Mouse (Mus musculus) heart, postnatal 25 days (tissue): ENCODE results near the gene Zfyve27. TPM values are rescaled to one million over a fixed set of nuclear protein-coding genes. Genes with fewer than 3 reads are reported as not detected.

ENCODE experiments used
- DNase-seq: peaks from one replicate; pipeline ENCODE4 v3.0.0; 2022; ENCODE audit warnings: low spot score
- intact Hi-C: fragments of 180-260 bp; cut with DNase I; formaldehyde crosslinking; loops from one replicate; pipeline ENCODE4 v1.15.1; 2025
- total RNA-seq, 2 experiments: library from RNA; stranded (reverse); gene quantifications; 2 replicates each; pipeline ENCODE4 v1.2.3; 2021

Gene Zfyve27
- total RNA-seq, 2 experiments from 2014 or later, result 18.3 to 23.0 TPM

DNA sequence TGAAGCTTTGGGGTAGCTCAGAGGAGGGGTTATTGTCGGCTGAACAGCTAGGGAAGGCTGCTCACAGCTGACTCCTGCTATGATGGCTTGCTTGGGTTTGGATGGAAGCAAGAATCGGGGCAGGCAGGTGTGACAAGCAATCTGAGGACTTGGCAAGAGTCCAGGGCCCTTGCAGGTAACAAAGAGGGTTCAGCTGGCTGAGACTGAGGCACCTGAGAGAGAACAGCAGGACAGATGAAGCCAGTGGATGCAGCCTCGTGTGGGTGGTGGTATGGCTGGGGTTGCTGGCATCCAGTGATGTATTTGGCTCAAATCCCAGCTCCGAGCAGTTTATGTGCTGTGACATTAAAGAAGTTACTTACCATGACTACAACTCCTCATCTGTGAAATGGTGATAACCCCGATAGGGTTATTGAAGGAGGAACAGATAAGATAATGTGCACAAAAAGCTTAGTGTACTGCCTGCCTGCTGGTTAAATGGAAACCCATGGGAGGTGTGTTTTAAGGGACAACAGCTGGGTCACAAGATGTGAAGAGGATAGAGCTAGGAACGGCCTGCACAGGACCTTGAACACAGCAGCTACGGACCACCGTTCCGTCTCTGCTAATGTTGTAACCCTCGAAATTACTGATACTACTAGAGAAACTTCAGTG, 5.7 kb downstream of the Zfyve27 start:
- DNase-seq, result no peak
- intact Hi-C loops, result no loop called here

DNA sequence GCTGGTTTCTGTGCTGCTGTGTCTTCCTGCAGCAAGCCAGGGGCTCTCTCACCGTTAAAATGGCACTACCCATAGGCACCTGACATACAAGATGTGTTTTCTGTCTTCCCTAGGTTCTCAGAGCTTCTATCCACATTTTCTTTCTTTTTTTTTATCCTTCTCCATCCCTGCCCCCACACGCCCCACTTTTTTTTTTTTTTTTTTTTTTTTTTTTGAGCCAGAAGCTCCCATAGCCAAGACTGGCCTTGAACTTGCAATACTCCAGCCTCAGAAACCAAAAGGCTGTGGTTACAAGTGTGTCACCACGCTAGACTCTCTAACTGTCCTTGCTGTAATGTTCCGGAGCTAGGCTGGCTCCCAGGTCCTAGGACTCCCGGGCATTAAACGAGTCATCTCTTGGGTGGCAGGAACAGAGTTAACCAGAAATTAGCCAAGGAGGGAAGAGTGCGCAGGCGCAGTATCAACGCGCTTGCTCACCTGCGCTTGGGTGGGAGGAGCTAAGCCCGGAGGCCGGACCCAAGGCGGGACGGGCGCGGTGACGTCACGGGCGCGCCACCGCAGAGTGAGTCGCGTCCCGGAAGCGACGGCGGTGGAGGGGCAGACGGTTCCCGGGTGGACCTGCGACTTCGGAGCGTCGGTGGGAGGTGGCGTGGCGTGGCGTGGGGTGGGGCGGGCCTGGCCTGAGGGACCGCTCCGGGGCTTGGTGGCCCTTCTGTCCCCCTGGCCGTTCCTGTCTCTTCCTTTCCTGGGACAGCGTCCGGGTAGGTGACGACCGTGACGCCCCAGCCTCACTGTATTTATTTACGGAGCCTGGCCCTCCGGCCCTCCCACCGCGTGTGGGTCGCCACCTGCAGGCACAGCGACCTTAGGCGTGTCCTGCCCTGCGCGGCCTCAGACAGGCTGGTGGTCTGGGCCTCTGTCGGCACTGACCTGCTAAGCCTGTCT, 6.5 kb downstream of the Zfyve27 start:
- intact Hi-C loops, result no loop called here
- DNase-seq, result peak; percentile 81

DNA sequence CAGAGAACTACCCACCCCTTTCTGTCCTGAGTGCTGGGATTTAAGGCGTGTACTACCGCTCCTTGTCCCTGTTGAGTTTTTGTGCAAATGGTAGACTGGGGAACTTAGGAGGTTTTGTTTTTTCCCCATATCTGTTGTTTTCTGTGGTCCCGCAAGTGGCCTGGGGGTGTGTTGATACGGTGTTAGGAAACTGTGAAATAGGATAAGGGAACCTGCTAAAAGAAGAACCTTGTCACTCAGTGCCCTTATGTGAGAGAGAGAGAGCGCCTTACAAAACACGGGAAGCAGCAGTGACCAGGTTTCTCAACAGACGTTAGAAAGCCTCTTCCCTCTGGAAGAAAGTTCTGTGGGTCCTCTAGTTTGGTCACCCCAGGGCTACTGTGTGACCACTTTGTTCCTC, 13.1 kb downstream of the Zfyve27 start:
- intact Hi-C loops, result no loop called here
- no peak for DNase-seq

DNA sequence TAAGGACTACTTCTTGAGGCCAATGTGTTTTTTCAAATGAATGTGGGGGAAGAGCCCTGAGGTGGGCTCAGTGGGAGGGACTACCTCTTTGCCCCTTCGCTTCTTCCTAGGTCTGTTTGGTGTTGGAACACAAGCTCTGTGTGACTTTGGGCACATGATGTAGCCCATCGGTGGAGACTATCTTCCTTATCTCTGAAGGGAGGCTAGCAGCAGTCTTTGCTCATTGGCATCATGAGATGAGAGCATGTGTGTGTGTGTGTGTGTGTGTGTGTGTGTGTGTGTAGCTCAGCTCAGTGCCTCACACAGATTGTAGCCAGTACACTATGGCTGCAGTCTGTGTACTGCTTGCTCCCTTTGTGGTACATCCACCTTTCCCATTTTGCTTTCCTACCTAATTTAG, 13.7 kb downstream of the Zfyve27 start:
- intact Hi-C loops, result no loop called here
- no peak for DNase-seq

DNA sequence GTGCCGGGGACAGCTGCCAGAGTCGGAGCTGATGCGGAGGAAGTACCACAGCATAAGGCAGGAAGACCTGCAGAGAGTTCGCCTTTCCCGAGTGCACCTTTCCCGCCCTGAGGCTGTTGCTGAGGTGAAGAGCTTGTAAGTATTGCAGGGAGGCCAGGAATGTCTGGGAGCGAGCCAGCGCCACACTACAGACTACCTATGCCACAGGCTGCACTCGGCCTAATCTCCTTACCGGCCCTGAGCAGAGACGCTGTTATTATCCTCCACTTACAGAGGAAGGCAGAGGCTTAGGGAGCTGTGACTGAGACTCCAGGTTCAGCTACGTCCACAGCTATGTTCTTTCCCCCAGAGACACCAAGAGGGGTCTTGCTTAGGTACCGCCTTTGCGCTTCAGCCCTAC, 15.6 kb downstream of the Zfyve27 start:
- DNase-seq, result no peak
- intact Hi-C loops, result no loop called here

DNA sequence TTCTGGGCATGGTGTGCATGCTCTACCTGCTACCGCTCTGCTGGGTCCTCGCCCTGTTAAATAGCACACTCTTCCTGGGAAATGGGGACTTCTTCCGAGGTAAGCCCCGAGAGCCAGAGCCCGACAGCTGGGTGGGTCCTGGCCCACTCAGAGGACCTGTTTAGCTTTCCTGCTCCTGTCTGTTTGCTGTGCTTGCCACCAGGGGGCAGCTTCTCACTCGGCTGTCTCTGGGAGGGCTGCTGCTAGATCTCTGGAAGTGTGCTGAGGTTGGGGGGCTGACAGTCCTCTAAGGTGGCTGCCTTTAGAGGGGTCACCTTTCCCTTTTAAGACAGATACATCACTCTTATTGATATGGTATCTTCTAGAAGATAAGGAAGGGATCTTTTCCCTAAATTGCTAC, 18.9 kb downstream of the Zfyve27 start:
- intact Hi-C loops, result no loop called here
- DNase-seq, result no peak

DNA sequence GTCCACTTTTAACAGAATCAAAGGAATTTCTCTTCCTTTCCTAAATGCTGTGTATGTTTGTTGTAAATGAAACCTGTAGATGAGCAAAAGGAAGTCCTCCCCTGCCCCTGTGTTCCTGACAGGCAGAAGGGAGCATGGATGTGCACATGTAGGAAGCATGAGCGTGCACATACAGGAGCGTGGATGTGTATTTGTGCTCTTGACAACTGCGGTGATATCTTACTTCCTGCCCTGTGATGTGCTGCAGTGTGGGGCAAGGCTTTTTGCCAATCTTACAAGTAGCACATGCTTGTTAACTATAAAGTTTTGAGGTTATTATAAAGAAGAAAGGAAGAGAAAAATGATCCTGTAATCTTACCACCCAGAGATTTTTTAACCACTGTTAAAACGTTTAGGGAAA, 26.0 kb downstream of the Zfyve27 start:
- DNase-seq, result no peak
- intact Hi-C loops, result loop anchor here (1.0 kb wide), 1 partner anchor 83 kb away; no protein-coding TSS in a partner anchor

DNA sequence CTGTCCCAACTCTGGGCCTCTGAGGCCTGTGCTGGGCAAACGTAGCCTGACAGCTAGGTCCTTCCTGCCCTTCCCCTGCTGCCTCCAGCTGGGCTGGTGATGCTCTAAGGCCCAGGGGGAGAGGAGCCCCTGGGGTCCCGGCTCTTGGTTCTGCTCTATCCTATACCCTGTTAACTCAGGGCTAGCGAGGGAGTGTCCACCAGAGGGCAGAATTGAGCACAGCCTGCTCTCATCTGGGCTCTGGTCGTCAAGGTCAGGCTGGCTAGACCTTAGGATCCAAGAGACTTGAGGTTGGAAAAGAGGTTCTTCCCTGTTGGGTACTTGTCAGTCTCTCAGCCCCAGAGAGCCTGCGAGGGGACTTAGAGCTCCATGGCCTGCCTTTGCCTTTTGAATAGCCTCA, 26.7 kb downstream of the Zfyve27 start:
- DNase-seq, result no peak
- intact Hi-C loops, result loop anchor here (1.0 kb wide), 1 partner anchor 82 kb away; no protein-coding TSS in a partner anchor

DNA sequence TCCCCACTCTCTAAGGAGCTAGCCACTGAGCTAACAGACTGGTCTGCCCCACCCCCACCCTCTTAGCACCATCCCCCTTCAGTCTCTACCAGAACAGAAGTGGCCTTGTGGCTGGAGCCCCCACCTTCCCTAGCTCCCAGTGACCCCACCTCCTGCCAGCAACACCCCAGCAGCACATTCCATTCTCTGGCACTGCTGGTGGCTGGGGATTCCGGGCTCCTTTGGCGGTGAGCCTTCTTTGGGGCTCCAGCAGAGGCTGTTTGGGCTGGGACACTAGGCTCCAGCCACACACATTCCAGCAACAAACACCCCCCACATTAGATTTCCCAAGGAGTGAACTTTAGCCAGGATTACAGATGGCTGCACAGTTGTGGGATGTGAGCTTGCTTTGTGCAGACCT, 29.6 kb downstream of the Zfyve27 start:
- intact Hi-C loops, result no loop called here
- DNase-seq, result no peak

DNA sequence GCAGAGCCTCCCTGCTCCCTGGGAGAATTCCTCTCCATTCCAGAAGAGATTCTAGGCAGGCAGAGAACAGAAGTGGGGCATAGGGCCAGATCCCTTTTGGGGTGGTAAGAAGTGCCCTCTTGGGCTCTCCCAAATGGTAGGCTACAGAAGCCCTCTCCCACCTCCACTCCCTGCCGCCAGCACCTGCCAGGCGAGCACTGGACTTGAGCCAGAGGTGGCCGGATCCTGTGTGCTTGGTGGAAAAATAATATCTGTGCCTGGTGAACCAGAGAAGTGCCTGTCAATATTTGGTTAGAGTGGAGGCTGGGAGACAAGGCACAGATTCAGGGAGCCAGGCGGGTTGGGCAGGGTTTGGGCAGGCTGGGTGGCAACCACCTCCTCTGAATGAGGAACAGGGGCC, 32.6 kb downstream of the Zfyve27 start:
- intact Hi-C loops, result no loop called here
- DNase-seq, result no peak

DNA sequence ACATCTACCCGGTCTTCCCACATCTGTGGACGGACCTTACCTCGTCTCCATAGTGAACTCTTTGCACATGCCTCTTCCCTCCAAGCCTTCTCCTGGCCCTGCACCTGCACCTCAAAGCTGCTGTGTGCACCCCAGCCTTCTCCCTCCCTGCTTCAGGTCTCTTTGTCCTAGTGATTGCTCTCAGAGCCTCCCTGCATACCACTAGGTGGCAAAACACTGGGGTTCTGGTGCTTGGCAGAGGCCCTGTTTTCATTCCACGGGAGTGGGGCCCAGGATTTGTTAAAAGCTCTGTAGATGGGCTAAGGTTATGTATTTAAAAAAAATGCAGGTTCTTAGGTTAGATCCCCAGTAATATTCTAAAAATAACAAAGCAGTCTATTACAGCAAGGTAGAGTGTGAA, 33.3 kb downstream of the Zfyve27 start:
- DNase-seq, result no peak
- intact Hi-C loops, result no loop called here

DNA sequence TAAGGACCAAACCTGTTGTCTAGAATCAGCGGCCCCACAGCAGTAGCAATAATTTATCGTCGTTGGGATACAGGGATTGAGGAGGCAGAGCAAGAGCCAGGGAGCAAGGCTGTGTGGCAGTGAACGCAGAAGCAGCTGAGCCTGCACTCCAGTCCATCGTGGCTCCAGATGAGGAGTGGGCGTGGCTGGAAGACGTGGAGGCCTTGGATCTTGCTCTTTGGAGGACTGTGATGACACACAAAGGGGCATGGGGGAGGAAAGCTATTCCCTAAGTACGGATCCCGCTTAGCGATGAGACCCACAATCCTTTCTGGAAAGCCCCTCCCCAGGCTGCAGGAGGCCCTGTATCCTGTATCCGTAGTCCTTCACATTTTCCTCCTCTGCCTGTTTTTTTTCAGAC, 34.3 kb downstream of the Zfyve27 start:
- intact Hi-C loops, result no loop called here
- DNase-seq, result no peak

DNA sequence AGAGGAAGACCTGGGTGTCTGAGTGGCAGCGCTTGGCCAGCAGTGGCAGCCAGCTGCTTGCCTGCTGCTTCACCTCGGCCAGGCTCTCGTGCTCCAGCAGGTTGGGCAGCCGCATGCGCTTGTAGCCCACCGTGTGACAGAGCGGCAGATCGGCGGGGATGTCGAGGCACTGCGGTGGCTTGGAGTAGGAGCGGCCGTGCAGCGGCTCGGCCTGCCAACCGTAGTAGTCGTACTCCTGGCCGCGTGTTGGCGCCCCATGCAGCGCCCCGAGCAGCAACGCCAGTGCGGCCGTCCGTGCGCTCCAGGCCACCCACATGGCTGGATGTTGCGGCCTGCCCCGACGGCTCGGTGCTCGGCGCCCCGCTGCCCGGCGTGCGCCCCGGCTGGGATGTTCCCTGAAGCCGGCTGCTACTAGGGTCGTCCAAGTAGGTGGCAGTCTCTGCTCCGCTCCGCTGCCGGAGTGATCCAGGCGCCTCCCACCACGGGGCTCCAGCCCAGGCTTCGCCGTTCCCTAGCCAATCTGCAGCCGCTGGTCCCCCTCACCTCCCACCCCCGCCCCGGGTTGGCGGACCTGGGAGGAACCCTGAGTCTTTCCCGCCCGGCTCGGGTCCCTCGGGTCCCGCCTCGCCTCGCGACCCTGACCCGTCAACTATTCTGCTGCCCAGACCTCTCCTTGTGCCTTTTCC, 38.1 kb downstream of the Zfyve27 start, which contains the start of gene Sfrp5:
TSS of gene Sfrp5 (minus strand) at position 557 of the 686 bp plus-strand sequence.
- DNase-seq, result no peak
- intact Hi-C loops, result no loop called here

DNA sequence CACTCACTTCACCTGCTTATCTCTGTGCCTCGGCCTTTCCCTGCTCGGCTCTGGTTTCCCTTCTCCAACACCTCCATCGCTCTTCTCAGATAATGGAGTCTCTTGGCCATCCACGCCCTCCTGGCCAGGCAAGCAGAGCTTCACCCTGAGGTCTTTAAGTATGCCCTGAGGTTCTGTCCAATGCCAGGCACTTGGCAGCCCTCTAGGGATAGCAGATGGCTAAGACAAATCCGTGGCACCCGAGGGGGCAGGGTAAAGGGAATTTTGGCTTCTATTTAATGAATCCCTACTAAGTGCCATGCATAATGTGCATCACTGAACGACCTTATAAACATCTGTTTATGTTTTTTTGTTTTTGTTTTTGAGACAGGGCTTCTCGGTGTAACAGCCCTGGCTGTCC, 38.7 kb downstream of the Zfyve27 start:
- intact Hi-C loops, result no loop called here

DNA sequence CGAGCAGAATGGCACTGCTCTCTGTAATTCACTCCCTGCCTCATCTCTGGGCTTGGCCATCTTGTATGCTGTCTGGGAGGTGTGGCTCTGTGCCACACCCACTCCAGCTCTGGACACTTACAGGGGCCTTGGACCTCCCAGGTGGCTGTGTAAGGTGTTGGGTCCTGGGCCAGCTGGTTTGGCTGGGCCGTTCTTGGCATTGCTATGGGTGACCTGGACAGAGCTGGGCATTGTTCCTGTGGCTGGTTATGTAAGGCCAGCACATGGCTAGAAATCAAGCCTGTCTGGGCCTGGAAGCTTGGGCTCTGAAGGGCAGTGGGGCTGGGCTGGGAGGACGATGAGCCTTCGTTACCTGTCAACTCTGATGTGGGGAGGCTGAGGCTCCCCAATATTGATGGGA, 40.6 kb downstream of the Zfyve27 start:
- DNase-seq, result no peak
- intact Hi-C loops, result no loop called here

More for the DNA sequence above, 38.7 kb downstream of the Zfyve27 start:
- no peak for DNase-seq

DNA sequence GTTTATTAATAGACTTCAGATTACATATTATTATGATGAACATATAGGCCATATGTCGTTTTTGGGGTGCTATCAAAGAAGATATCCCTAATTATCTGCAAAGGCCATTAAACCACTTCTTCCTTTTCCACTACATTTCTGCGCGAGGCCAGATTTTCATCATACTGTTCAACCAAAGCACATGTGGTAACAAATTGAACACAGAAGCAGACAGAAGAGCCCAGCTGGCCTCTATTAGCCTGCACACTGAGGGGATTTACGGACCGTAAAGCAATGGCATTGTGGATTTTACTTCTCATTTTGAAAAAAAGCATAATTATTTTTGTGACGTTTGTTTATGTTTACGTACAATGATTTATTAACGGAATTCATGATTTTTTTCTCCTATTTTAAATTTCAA, 41.5 kb downstream of the Zfyve27 start:
- intact Hi-C loops, result no loop called here
- DNase-seq, result no peak

DNA sequence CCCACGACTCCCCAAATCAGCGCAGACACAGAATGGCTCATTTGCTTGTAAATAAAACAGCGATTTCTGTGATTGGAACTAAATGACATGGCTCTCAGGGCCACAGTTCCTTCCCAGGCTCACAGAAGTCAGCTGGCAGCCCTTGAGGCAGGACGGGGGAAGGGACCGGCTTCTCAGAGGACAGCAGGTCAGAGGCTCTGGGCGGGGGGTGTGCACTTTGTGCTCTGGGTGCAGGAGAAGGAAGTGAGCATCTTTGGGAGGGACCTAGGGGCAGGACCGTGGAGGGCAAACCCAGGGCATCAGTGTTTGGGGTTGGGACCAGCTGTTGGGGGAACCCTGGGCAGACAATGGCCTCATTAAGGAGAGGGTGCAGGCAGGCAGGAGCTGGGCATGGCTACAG, 45.7 kb downstream of the Zfyve27 start:
- DNase-seq, result no peak
- intact Hi-C loops, result no loop called here

DNA sequence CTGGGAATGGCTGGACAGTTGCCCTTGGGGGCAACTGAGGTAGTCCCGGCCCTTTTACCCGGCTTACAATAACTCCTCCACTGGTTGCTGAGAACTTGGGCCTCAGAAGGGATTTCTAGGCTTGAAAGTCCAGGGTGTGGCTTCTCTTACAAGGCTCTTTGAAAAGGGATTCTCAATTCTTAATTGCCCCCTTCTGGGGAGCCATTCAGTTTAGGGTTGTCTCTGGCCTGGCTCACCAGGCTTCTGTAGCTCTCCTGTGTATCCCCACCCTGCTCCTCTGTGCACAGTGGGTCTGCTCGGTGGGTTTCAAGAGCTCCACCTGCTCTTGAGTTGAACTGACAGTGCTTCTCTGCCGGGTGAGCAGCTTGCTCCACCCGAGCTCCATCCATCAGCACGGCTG, 46.2 kb downstream of the Zfyve27 start:
- intact Hi-C loops, result no loop called here
- no peak for DNase-seq

DNA sequence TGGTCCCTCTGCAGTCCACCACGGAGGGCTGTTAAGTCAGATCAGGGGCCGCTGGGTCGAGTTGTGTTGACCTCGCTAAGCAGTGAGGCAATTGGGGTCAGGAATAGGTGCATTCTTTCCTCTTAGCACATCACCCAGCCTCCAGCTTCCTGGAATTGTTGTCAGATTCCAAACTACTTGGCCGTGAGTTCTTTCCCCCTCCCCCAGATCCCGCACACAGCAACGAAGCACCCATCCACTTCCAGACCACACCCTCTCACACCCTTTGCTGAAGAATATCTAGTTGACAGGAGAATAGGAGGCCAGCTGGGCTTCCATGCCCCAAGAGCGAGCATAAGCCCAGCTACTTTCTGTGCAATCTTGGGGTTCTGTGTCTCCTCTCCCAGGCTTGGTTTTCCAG, 48.2 kb downstream of the Zfyve27 start:
- intact Hi-C loops, result no loop called here

DNA sequence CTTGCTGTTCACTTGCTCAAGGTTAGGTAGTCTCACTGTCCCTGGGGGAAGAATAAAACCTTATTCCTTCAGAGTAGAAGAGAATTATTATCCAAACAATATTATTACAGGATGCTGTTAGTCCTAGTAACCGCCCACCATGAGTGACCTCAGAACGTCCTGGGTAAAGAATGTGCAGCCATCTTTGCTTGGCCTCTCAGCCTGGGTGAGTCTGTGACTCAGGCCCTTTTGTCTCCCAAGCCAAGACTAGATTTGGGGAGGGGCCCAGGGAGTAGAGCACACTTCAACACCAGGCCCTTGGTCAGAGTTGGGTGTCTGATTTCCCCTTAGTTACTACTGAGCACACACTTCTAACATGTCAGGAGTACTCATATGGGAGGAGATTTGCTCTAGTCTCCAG, 50.9 kb downstream of the Zfyve27 start:
- no peak for DNase-seq
- intact Hi-C loops, result no loop called here

More for the DNA sequence above, 48.2 kb downstream of the Zfyve27 start:
- no peak for DNase-seq
